Mouse (Mus musculus) monocyte, adult 2 months (primary cell): Measurements from ENCODE around the gene Pmpcb.
A peak's percentile ranks its signal among the peaks of the same experiment; 100 is the strongest.

Experiments
- DNase-seq, 2 experiments: peaks; one replicate each; pipeline ENCODE4 v3.0.0; 2022; ENCODE audit warnings: low spot score in 2 of 2, low read depth in 1 of 2

The Pmpcb gene

DNA sequence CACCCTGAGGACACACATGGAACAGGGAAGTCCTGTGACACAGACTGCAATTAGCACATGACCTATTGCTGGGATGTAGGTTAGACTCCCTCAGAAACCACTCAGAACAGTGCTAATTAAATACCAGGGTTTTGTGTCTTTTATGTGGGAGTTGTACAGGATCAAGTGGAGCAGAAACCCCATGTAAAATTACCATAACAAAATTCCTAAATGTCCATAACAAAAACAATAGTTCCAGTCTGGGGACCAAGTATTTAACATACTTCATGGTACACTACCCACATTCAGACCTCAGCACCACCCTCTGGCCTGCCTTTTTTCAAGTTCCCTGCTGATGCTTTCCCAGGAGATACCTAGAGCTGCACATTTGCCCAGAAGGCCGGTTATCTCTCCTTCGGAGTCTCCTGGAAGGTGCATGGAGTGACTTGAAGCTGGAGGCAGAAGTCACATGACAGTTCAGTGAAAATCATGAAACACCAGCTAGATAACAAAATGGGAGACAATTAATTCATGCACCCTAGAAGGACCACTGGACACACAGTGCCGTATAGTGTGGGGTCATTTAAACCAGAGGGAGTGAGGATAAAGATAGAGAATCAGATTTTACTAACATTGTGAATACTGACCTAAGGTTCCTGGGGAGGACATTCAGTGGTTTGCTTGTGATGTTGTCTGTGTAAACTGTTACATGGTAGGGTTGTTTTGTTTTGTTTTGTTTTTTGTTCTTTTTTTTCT, 4.6 kb upstream of the Pmpcb start:
- DNase-seq, result no peak

DNA sequence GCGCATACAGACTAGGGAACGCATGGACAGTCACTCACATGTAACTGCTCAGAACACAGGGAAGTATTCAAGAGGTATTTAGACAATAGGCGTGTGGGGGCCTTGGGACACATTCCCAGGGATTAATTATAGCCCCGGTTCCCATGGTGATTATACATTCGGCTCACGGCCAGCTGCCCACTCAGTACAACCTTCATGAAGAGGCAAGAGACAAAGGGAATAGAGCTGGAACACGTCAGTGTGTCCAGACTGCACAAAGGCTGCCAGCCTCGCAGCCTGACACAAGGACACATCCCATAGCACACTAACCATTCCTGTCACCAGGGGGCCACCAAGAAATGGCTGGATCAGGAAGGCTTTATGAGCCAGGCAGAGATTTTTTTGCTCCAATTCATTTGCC, 4.0 kb upstream of the Pmpcb start:
- no peak for DNase-seq

DNA sequence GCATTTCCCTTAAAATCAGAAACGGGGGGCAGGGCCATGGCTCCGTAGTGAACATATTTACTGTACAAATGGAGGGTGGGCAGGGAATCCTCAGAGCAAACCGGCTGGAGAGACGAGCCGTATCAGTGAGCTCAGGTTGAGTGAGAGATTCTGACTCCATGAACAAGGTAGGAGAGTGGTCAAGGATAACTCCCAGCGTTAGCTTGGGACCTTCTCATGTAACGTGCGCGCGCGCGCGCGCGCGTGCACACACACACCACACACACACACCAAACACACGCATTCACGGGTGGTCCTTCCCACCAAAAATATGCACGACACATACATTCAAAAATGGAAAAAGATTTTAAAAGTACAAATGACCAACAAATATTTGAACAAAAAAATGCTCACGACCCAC, 1.8 kb upstream of the Pmpcb start:
- DNase-seq, result no peak

DNA sequence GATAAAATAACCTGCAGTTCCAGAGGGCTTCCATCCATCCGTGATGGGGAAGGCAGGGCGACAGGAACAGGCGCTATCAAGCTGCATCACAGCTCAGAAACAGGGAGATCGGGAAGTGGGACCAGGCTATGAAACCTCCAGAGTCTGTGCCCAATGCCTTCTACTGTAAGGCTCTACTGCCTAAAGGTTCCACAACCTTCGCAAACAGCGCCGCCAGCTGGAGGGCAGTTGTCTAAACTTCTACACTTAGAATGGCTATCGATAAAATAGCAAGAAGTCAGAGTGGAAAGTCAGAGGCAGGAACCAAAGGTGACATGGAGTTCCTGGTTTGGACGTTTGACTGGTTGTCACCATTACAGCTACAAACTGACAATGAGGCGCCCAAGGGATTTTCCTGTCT, 1.4 kb upstream of the Pmpcb start:
- peak; percentile 32 to 62 for DNase-seq

DNA sequence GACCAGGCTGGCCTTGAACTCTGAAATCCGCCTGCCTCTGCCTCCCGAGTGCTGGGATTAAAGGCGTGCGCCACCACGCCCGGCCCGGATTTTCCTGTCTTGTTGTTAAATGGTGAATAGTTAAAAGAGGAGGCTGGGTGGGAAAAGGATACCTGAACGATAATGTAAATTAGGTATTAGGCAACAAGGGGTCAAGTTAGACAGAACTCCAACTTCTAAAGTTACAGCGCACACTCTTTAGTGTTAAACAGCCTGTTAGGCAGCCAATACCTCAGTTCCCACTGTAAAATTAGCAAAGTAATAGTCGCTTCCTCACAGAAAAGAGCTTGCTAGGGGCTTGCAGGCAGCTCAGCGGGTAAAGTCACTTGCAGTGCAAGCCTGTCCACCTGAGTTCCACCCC, 895 bp upstream of the Pmpcb start:
- DNase-seq, result no peak

DNA sequence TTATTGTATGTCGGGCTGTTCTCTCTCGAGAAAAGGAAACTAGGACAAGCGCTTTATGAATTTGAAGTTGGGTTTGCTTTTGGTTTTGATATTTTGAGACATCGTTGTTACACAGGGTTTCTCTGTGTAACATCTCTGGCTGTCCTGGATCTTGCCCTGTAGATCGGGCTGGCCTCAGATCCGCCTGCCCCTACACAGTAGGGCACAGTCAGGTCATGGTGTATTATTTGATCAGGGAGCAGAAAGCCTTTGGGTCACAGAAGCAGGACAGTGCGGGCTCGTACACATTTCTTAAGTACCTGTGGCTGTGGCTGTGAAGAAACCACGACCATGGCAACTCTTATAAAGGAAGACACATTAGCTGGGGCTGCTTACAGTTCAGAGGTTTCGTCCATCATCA, 679 bp downstream of the Pmpcb start:
- no peak for DNase-seq

DNA sequence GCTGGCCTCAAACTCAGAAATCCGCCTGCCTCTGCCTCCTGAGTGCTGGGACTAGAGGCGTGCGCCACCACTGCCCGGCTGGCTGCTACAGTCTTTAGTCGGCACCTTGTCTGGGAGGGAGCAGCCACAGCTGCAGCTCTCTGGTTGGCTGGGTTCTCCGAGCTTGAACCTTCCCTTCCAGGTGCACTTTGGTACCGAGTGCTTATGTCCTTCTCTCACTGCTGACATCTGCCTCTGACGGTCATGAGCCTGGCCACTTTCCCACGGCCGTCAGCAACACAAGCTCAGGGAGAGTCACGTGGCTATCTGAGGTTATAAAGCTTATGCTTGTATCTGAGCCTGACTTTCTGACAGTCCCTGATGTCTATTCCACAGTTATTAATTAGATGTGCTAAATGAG, 2.2 kb downstream of the Pmpcb start:
- DNase-seq, result no peak

DNA sequence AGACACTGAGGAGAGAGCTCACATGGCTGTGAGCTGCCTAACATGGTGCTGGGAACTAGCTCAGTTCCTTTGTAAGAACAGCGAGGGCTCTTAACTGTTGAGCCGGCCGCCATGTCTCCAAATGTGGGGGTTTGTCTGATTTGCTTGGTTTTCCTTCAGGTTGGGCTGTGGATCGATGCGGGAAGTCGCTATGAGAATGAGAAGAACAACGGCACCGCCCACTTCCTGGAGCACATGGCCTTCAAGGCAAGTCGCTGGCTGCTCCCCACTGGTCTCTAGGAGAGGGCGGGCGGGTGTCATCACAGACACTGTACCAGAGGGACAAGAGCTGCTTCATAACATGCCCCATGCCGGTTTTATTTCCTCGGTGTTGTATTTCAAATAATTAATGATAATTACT, 2.9 kb downstream of the Pmpcb start:
- DNase-seq, result no peak

DNA sequence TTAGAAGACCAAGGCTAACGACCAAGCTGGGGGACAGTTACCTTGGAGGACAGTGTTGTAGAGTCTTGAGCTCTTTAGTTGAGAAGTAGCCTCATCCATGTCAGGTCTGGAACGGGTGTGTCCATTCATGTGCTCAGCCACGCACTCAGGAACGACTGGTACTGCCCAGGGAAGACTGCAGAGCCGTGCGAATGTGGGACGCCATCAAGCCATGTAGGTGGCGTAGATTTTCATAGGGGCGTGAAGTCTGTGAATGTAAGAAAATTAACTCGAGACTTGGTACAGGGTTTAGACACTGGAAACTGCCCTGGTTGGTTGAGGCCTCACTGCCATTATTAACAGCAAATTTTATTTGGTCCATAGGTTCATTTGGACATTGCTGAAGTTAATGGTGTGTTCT, 6.7 kb downstream of the Pmpcb start:
- no peak for DNase-seq

DNA sequence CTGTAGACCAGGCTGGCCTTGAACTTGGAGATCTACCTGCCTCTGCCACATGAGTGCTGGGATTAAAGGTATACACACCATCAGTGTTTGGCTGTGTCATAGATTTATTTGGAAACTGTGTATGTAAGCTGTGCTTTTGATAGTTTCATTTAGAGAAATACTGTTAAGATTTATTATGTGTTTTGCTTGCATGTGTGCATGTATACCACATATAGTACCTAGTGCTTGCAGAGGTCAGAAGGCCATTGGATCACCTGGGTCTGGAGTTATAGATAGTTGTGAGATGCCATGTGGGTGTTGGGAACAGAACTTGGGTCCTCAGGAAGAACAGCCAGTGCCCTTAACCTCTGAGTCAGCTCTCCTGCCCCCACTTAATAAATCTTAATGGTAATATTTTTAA, 7.7 kb downstream of the Pmpcb start:
- DNase-seq, result no peak

DNA sequence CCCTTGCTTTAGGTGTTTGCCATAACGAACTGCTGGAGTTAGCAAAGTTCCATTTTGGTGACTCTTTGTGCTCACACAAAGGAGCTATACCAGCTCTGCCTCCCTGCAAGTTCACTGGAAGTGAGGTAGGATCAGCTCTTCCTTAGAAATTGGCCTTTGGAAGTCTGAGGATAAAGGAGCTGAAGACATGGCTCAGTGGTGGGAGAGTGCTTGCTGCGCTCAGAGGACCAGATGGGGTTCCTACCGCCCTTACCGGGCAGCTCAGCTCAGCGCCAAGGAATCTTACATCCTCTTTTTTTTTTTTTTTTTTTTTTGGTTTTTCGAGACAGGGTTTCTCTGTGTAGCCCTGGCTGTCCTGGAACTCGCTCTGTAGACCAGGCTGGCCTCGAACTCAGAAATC, 9.0 kb downstream of the Pmpcb start:
- no peak for DNase-seq

DNA sequence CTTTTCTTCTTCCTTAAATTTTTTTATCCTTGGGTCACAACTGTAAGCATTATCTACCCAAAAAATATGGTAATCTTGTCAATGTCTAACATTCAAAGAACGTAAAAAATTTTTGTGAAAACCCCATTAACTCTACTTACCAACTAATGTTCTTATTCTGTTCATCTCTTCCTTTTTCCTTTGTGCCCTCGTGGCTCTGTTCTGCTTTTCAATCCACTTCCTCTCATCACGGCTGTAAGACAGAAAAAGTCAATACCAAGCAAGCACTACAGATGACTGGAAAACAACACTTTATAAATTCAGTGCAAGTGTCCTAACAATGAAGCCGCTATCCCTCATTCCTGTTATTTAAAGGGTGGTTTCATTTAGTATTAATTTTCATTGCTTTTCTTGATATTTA, 31.6 kb downstream of the Pmpcb start:
- DNase-seq, result no peak

DNA sequence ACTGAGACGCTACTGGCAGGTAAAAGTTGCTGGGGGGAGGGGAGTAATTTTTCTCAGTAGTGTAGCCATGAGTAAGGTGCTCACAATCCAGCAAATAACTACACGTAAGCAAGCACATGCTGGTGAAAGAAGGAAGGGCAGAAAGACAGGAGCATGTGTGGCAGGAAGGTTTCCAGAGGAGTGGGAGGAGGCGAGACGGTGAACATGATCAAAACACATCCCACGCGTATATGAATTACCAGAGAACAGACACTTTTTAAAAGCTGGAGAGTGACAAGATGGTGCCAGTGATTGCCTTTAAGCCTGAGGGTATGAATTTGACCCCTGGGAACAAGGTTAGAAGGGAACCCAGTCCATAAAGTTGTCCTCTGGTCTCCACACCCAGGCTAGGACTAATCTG, 32.9 kb downstream of the Pmpcb start:
- no peak for DNase-seq

DNA sequence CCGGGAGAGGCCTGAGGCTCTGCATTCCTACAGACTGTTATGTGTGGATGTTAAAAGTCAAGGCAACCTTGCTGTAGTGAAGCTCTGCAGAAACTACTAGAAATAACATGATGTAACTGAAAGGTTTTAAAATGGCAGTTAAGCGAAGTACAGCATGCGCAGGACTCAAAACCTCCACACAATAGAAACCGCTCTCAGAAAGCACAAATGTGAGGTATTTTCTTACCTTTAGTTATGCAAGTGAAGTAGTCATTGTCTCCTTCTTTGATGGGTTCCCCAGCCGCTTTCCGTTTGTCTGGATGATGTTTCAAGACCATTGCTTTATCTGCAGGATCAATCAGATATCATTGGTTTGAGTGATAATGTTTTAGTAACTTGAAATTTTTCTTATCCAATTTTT, 39.5 kb downstream of the Pmpcb start:
- DNase-seq, result no peak

DNA sequence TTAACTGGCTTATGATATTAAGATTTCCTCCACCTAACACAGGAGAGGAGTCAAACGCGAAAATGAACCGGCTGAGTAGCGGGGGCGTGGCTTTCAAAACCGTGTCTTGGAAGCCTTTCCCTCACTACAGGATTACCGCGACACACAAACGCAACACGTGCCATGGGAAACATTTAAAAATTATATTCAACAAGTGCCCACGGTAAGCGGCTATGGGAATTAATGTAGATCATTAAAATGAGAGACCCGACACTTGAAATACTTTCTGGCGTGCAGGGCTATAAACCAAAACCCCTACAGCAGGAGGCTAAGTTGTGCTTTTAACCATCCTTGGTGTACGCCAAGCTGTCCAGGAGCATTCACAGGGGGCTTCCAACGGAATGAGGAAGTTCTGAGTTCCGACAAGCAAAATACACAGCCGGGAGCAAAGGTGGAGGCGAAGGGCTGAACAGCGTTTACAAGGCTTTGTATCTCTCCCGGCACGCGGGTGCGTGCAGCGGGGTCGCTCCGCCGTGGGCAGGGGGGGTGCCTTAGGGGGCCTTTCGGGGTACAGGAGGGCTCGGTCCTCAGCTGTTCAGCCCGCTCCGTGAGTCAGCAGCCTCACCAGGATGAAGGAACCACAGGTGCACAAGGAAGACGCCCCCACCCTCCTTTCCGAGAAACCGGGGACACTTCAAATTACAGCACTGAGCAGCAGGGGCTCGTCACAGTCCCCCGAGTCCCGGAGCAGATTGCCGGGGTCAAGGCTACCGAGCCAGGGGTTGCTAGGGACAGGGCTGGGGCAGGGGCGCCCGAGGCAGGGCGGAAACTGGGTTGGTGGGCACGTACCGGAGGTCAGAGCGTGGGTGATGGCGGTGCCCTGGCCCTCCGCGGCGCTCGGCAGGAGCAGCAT, 47.5 kb downstream of the Pmpcb start:
- no peak for DNase-seq

DNA sequence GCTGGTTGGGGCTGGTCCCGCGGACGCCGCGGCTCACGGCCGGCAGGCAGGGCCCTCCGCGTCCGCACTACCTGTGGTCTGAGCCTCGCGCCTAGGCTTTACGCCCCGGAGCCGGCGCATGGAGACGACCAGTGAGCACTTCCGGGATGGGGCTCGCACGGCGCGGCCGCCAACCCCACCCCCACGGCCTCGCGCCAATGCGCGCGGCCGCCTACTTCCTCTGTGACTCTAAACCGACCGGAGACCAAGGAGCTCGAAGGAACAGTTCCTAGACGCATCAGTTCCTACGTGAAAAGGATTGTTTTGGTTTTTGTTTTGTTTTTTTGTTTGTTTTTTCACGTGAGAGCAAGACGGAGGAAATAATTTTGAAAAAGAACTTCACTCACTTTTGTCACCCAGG, 48.1 kb downstream of the Pmpcb start, which contains the start of the genes Dnajc2 and Psmc2:
Gene Dnajc2 (minus strand): TSS at position 199 of the 400 bp plus-strand sequence.
Gene Psmc2 (plus strand): TSS at position 231 of the 400 bp plus-strand sequence.
- DNase-seq, result peak; percentile 66 to 82

DNA sequence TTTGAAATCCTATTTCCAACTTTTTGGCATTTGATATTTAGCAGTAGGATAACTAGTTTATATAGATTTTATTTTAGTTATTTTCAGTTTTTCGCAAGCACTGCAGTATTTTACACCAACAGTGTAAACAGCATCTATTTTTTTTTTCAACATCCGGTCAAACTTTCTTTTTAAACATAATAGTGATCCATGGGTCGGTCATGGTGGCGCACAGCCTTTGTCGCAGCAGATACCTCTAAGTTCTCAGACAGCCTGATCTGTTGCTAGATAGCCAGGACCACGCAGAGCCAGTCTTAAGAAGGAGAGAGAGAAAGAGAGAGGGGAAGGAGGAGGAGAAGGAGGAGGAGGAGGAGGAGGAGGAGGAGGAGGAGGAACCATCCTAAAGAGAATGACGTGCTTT, 48.8 kb downstream of the Pmpcb start:
- DNase-seq, result no peak

DNA sequence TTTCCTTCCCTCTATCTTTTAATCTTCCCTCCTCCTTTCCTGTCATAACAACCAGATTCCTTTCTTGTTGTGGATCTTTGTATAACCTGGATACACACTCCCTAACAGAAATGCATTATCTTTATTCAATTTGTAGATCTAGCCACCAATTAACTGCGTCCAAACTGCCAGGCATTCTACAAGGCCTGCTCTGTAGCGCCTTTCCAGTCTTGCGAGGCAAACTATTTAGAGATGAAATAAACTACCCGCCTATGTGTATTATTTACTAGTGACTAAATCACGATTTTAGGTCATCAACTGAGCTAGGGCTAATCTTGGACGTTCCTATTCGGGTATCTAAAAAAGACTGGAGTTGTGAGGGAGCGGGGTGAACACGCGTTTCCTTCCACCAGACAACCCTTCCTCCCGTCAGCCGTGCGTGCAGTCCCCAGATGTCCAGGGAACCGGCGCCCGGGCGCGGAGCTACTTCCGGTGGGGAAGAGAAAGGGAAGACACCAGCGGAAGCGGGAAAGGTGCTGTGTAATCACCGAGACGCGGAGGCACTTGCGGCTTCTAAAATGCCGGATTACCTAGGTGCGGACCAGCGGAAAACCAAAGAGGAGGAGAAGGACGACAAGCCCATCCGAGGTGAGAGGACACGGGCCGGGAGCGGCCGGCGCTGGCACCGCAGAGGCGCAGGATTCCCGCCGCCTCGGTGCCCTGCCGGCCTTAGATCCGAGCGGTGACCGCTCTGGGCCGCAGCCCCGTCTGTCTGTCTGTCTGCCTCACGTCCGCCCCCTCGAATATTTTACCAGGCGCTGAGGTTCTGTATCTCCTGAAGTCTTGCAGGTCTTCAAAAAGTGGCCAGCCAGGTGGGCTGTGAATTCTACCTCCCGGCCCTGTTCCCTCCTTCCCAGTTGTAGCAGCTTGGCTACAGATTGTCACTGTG, 49.6 kb downstream of the Pmpcb start:
- peak; percentile 83 to 88 for DNase-seq

DNA sequence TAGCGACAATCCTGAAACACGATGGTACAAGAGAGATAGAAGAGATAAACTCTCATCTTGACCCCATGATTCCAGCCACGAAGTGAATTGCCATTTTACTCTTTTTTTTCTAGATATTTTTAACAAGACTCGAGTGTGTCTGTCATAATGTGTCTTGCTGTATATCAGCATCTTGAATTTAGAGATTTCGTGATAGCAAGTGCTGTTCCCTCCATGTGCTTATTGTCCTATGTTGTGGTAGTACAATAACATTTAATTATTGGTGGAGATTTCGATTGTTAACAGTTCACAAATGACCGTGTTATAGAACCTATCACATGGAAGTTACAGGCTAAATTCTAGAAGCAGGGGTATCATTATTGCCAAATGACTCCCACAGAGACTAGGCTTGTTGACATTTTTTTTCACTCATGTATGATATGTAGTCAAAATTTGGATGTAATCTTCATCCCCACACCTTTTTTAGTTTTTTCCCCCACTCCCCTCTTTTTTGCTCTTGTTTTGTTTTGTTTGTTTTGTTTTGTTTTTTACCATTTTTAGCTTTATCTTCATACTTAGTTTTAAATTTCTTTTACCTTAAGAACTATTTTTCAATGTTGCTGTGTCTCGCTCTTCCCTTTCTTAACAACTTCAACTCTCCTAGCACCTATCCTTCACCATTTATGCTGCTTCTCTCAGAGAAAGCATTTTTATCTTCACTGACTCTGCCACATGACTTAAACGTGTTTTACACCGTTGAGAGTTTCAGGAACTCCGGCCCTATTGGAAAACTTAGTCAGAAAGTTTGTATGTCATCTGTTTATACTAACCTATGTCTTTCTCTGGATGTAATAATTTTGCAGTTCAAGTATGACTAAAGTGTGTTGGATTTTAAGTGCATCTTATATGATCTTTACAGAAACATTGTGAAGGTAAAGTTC, 50.5 kb downstream of the Pmpcb start:
- DNase-seq, result no peak

DNA sequence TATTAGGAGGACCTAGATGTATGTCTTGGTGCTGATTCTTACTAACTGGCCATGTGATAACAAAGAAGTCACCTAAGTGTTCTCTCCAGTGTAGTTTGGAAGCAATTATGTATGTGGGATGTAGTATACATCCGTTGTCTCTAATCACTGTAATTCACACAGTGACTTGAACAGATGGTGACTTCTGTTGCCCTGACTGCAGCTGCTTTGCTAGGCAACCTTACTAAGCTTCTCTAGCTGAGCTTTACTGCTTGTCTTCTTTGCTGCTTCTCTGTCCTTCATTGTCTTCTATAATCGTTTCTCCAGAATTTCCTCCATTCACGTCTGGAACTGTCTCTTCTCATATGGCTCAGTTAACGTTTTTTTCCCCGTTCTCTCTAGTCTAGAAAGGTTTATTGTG, 52.1 kb downstream of the Pmpcb start:
- DNase-seq, result no peak
